Mouse (Mus musculus) G1E (cell line): ENCODE measurements around the gene Fkbp8.

Experiments
- CTCF ChIP-seq: IDR thresholded peaks from 2 replicates; pipeline ENCODE4 v1.5.1; 2012; ENCODE audit warnings: low read depth, low read length, inconsistent platforms, mixed read lengths
- POLR2AphosphoS5 ChIP-seq: IDR thresholded peaks from 2 replicates; pipeline ENCODE4 v1.6.1; 2012; ENCODE audit warnings: low read depth, low read length, inconsistent platforms; ENCODE audit not compliant: insufficient replicate concordance

DNA sequence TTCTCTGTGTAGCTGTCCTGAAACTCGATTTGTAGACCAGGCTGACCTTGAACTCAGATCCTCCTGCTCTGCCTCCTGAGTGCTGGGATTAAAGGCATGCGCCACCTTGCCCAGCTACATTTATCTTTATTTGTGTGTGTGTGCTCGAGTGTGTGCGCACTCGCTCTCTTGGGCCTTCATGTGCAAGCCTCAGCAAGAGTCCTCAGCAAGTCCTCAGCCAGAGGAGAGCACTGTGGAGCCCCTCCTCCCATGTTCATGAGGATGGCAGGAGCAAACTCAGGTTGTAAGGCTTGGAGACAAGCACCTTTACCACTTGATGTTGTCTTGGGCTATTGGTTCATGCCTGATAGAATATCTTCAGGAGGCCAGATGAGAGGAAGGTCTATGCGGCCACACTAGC lies 20.2 kb downstream of the Fkbp8 start:
- no peak for TF ChIP-seq CTCF
- no peak for TF ChIP-seq POLR2AphosphoS5
